Mouse (Mus musculus): ENCODE measurements at regions not wholly inside any gene's neighbourhood (a gene's known extent, or its start where the extent isn't known, plus 50 kb on each side); places are given as distances from the start of the nearest gene placed in this dataset.
A peak's percentile ranks its signal among the peaks of the same experiment; 100 is the strongest.

DNA sequence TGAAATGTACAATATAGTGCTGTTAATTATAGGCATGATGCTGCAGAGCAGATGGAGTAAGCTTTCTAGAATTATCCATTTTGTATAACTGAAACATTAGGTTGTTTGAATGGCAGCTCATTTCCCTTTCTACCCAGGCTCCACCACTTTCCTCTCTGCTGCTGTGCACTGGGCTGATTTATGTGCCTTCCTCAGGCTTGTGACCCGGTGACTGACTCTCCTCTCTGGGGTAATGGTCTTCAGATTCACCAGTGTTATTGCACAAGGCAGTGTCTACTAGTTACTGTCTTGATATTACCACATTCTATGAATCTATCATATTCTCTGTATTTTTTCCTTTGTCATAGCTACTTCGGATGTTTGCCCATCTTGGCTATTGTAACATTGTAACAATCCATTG is 109.4 kb upstream of the Tpk1 start:
- Histone ChIP-seq H3K4me2 (ENCODE audit: low read length) (no peak overlapping the region), H3K9me3 (ENCODE audit: control insufficient read depth, low read length) (no peaks in the 10 kb centered on the region), H3K4me3 (replicated peaks; ENCODE audit: low read length) (no peak overlapping the region), H3K36me3 (ENCODE audit: control insufficient read depth, insufficient read depth) (no peaks in the 10 kb centered on the region), H3K4me1 (replicated peaks; ENCODE audit: control insufficient read depth, insufficient read depth, low read length) (0 out of 2 replicates have a peak, but pooled peaks cover 2% of the 10 kb centered on the region), H3K27me3 (replicated peaks; ENCODE audit: control insufficient read depth, insufficient read depth, low read length) (no peaks in the 10 kb centered on the region), H3K9ac (replicated peaks; ENCODE audit: low read depth, low read length) (no peak overlapping the region), H3K27ac (ENCODE audit: low read length) (no peak overlapping the region)
- 93% methylated on average over 2 of the region's 2 CpGs for WGBS
- ATAC-seq = no peak

- no peak overlapping the region for H3K4me2 ChIP-seq (ENCODE audit: low read length)
- H3K27me3 ChIP-seq (replicated peaks; ENCODE audit: control insufficient read depth, insufficient read depth, low read length) = no peaks in the 10 kb centered on the region
- H3K9ac ChIP-seq (replicated peaks; ENCODE audit: low read depth, low read length) = no peak overlapping the region
- 0 out of 2 replicates have a peak, but pooled peaks have one; percentile 31 for ATAC-seq
- no peaks in the 10 kb centered on the region for H3K36me3 ChIP-seq (ENCODE audit: control insufficient read depth, insufficient read depth)
- no peak overlapping the region for H3K4me3 ChIP-seq (replicated peaks; ENCODE audit: low read length)
- H3K4me1 ChIP-seq (replicated peaks; ENCODE audit: control insufficient read depth, insufficient read depth, low read length) = 0 out of 2 replicates have a peak, but pooled peaks cover 2% of the 10 kb centered on the region
- no peak overlapping the region for H3K27ac ChIP-seq (ENCODE audit: low read length)
- WGBS = 7% methylated on average over 4 of the region's 4 CpGs
- H3K9me3 ChIP-seq (ENCODE audit: control insufficient read depth, low read length) = no peaks in the 10 kb centered on the region
These were observed 108.4 kb upstream of the Tpk1 start for GRCm38 (mm10) chr6:43774490-43774889.

DNA sequence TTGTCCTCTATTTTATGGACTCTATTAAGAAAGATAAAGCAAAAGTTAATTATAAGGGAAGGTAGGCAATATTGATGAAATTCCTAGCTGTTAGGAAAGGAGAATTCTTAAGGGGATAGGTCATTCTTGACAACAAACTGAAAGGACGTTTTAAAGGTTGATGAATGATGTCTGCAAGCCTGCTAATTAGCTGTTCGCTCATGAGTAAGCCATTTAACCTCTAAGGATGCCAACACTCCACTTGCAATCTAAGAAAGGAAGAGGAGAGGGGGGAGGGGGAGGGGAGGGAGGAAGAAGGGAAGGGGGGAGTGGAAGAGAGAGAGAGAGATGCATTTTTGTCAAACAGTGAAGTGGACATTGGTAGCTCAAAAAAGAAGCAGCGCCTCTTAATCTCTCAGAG is 107.5 kb upstream of the Tpk1 start:
- no peaks in the 10 kb centered on the region for H3K9me3 ChIP-seq (ENCODE audit: control insufficient read depth, low read length)
- no peak overlapping the region for H3K27ac ChIP-seq (ENCODE audit: low read length)
- H3K27me3 ChIP-seq (replicated peaks; ENCODE audit: control insufficient read depth, insufficient read depth, low read length) = no peaks in the 10 kb centered on the region
- H3K9ac ChIP-seq (replicated peaks; ENCODE audit: low read depth, low read length) = no peak overlapping the region
- H3K4me2 ChIP-seq (ENCODE audit: low read length) = no peak overlapping the region
- no peaks in the 10 kb centered on the region for H3K36me3 ChIP-seq (ENCODE audit: control insufficient read depth, insufficient read depth)
- H3K4me3 ChIP-seq (replicated peaks; ENCODE audit: low read length) = no peak overlapping the region
- 0 out of 2 replicates have a peak, but pooled peaks cover 2% of the 10 kb centered on the region for H3K4me1 ChIP-seq (replicated peaks; ENCODE audit: control insufficient read depth, insufficient read depth, low read length)
- no peak for ATAC-seq
- 18% methylated on average over 3 of the region's 3 CpGs for WGBS

GRCm38 (mm10) chr6:43765958-43766357 is 99.9 kb upstream of the Tpk1 start:
- WGBS = 60% methylated on average over 1 of the region's 1 CpGs
- 0 out of 2 replicates have a peak, but pooled peaks have one; percentile 31 for ATAC-seq
- H3K36me3 ChIP-seq (ENCODE audit: control insufficient read depth, insufficient read depth) = no peaks in the 10 kb centered on the region

More at GRCm38 (mm10) chr6:43765958-43766357, 99.9 kb upstream of the Tpk1 start:
- no peaks in the 10 kb centered on the region for H3K9me3 ChIP-seq (ENCODE audit: control insufficient read depth, low read length)
- no peak overlapping the region for H3K27ac ChIP-seq (ENCODE audit: low read length)
- no peaks in the 10 kb centered on the region for H3K27me3 ChIP-seq (replicated peaks; ENCODE audit: control insufficient read depth, insufficient read depth, low read length)
- no peaks in the 10 kb centered on the region for H3K4me1 ChIP-seq (replicated peaks; ENCODE audit: control insufficient read depth, insufficient read depth, low read length)
- no peak overlapping the region for H3K4me3 ChIP-seq (replicated peaks; ENCODE audit: low read length)
- H3K9ac ChIP-seq (replicated peaks; ENCODE audit: low read depth, low read length) = no peak overlapping the region
- H3K4me2 ChIP-seq (ENCODE audit: low read length) = no peak overlapping the region
